Mouse (Mus musculus) heart, adult 2 months (tissue): ENCODE measurements around the gene Bmp8a.
"Not testable (repeated sequence)": the region's sequence is repeated elsewhere in the genome, so short reads cannot be mapped to it uniquely, and the experiment has no call there.

Source experiments
- CTCF ChIP-seq: fragments of 200-600 bp; IDR thresholded peaks from 2 replicates; pipeline ENCODE4 v1.8.1; 2022; ENCODE audit warnings: antibody characterized with exemption, mild to moderate bottlenecking, moderate library complexity
- POLR2A ChIP-seq: fragments of 200-500 bp; IDR thresholded peaks from 2 replicates; pipeline ENCODE4 v1.6.1; 2011; ENCODE audit warnings: mild to moderate bottlenecking, low read depth, low read length, control low read depth; ENCODE audit not compliant: insufficient read depth

GRCm38 (mm10) chr4:123322910-123323309 is 20.1 kb downstream of the Bmp8a start:
- TF ChIP-seq POLR2A, CTCF: not testable (repeated sequence)
